Mouse (Mus musculus) Muller cell, postnatal 12 days (primary cell): ENCODE data around the gene Sema4c.

Source experiments
- DNase-seq: peaks from one replicate; pipeline ENCODE4 v3.0.0-alpha.2; 2015; ENCODE audit errors: inconsistent ontology term

Gene Sema4c

DNA sequence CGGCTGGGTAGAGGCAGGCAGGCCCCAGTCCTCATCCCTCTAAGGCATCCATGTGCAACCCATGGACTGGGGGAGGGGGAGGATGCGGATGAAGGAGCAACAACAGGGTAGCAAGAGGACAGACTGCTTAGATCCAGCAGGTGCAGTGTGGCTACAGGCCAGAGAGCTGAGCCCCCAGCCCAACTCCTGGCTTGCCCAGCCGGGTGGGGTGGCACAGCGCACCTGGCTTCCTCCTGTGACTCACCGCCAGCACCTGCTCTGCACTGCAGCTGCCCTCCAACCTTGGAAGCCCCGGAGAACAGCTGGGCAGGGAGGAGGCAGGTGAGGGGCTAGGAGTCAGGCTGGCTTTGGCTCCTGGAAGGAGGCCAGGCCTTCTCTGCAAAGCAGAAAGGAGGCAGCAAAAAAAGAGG, 21.8 kb upstream of the Sema4c start:
- DNase-seq, result no peak

- DNase-seq, result no peak
Observed at GRCm38 (mm10) chr1:36576991-36577675, 19.0 kb upstream of the Sema4c start.

- DNase-seq, result no peak
Observed at GRCm38 (mm10) chr1:36575347-36575746, 17.2 kb upstream of the Sema4c start.

DNA sequence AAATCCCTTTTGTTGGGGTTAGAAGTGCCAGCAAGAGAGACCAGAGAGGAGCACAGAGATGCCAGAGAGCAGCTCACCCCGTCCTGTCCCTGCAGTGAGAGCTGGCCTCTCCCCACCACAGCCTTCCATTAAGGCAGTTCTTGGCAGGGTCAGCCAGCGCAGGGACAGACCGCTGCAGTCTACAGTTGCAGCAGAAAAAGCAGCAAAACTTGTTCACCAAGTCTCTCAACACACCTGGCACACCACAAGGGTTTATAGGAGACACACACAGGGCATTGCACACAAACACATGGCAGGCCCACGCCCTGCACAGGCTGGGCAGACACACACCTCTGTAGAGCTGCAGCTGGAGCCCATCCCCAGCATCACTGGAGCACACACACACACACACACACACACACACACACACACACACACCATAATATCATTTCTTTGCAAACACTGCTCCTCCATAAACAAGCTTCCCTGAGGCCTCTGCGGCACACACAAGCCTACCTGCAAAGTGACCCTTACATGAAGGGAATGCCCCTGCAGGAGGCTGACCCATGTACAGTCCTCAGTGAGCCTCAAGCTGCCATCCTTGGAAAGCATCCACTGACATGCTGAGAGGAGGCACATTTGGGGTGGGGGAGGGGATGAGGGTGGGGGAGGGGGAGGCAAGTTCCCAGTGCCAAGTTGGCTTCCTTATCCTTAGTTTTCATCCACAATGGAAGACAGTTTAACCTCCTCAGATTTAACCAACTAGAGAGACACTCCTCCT, 16.2 kb upstream of the Sema4c start:
- DNase-seq, result no peak

DNA sequence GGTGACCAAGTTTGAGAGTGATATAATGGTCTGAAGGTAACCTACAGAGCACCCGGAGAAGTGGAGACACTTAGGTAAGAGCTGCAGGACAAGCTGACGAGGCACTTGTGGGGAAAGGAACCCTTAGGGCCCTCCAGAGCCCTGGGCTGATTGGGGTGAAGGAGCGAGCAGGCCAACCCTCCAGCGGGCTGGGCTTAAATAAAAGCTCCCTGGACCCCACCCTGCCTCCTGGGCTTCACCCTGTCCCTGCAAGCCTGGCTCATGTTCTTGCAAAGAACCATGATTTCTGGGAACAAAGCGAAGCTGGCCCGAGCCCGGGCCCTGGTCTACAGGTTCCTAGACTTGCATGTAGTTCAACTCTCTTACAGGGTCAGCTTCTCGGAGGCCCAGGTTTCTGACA, 15.4 kb upstream of the Sema4c start:
- no peak for DNase-seq

- DNase-seq, result no peak
Observed at GRCm38 (mm10) chr1:36572709-36573108, 14.6 kb upstream of the Sema4c start.

DNA sequence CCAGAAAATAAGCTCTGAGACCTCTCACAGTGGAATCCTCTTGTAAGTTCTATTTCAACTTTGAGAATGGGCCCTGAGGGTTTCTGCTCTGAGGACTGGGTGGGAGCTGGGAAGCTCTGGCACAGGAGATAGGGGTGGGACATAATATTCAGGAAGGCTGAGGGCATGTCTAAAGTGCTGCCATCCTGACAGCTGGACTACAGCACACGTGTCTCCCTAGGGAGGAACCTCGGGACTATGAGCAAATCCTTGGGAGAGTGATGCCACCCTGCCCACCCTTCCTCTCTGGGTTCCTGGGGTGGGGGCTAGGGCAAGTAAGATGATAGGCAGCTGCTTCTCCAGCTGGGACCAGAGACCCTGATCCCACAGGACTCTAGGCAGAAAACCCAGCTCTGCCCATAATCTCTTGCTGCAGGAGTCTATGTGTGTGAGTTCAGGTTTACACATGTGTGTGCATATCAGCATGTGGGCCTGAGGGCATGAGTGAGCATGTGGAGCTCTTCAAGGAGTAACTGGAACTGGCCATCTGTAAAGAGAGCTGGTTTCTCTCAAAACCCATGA, 14.1 kb upstream of the Sema4c start:
- no peak for DNase-seq

GRCm38 (mm10) chr1:36571627-36572026, 13.5 kb upstream of the Sema4c start:
- no peak for DNase-seq

GRCm38 (mm10) chr1:36570320-36570719, 12.2 kb upstream of the Sema4c start:
- DNase-seq, result no peak

GRCm38 (mm10) chr1:36569694-36570276, 11.6 kb upstream of the Sema4c start:
- DNase-seq, result peak; percentile 34

DNA sequence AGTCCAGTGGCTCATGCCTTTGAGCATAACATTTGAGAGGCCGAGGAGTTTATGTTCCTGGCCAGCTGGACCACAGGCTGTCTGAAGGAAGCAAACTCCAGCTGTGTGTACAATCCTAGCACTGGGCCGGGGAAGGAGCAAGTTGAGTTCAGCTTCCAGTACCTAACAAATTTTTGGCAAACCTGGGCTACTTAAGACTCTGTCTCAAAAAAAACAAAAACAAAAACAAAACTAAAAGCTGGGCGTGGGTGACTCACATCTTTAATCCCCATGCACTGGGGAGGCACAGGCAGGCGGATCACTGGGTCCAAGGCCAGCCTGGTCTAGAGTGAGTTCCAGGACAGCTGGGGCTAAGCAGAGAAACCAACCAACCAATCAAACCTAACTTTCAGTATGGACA, 10.6 kb upstream of the Sema4c start:
- no peak for DNase-seq

DNA sequence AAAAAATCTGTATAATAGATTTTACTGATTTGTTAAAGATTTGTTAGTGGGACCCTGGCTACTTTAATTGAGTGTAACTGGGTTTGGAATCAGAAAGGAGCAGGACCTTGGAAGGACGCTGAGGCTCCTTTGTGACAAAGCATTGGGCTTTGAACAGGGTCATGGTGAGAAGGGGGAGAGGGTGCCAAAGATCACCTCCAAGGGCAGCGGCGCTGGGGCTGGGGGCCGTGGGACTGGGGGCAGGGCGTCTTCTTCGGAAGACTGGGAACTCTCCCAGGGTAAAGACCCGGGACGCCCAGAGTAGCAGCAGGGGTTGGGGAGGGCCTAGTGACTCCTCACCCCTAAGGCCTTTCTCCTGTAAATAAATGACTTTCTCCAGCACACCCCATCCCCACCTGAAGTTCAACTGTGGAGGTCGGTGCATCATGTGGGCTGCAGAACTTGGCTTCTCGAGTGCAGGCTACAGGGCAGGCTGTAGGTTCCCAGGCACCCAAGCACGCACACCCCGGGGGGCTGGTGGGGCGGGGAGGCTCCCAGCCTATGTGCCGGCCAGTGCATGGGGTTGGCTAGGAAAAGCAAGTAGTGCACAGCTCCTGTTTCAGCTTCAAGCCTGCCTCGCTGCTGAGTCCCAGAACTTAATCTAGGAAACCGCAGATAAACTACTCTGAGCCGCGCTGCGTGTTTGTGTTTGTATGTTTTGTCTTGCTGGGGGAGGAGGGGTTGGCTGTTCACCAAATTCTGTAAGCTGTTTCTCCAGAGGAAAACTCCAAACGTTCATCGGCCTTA, 9.9 kb upstream of the Sema4c start:
- DNase-seq, result no peak

GRCm38 (mm10) chr1:36566425-36566824, 8.3 kb upstream of the Sema4c start:
- DNase-seq, result no peak

DNA sequence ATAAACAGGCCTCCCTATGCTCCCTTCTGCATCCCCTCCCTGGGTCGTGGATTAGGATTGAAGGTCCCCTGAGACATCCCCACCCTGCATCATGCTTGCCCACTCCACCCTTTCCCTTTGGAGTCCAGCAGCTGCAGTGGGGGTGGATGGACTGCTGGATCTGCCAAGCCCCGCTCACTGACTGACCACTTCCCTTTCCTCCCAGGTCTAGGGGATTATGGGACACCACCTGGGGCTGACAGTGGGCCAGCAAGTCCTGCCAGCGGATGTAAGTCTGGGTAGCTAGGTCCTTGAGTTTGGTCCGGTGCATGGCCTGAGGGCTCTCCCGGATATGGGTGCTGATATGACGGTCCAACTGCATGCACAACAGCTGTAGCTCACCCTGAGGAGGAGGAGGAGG, 6.0 kb upstream of the Sema4c start:
- DNase-seq, result no peak

DNA sequence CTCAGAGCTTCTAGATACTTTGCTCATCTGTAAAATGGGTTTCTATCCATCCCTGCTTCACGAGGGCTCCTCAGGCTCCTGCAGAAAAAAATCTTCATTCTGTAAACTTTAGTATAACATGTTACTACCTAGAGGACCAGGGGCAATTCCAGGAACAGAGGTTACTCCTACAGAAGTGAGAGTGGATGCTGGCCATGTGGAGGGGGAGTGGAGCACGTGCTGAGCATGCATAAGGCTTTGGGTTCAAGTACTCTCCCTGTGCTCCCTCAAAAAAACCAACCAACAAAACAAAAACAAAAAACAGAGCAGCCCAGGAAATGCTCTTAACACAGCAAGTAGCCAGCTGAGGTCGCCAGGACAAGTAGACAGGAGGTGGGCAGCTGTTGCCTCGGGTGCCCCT, 5.5 kb upstream of the Sema4c start:
- DNase-seq, result no peak

DNA sequence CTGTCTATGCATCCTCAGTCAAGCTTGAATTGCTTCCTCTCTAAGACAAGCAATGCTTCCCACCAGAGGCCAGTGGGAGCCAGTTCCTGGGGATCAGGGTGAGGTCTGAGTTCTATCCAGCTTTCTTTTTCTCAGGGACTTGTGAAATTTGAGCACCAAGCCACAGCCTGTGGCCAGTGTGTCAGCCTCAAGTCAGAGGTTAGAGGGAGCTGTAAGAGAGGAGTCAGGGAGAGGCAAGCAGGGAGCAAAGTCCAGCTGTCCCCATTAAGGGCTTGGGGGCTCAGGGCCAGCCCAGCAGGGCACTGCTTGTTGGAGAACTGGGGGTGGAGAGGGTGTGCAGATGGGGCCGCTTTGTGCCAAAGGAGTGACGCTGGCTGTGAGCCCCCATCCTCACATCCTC, 5.0 kb upstream of the Sema4c start:
- no peak for DNase-seq

GRCm38 (mm10) chr1:36562388-36562787, 4.2 kb upstream of the Sema4c start:
- no peak for DNase-seq

DNA sequence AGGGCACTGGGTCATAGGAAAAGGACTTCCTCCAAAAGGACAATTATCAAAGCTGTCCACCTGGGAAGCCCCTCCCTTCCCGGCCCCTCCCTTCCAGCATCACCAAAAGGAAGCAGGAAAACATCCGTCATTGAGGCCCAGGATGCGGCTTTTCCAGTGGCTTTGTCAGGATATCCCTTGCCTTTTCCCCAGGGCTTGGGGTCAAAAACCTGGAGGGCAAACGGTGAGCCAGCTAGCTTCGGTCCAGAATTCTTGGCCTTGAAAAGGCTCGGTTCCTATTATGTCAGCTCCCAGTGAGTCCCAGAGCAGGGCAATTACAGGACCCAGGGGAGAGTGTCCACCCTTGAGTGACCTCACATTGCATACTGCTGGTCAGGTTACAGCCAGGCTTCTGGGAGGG, 2.8 kb upstream of the Sema4c start:
- DNase-seq, result no peak

DNA sequence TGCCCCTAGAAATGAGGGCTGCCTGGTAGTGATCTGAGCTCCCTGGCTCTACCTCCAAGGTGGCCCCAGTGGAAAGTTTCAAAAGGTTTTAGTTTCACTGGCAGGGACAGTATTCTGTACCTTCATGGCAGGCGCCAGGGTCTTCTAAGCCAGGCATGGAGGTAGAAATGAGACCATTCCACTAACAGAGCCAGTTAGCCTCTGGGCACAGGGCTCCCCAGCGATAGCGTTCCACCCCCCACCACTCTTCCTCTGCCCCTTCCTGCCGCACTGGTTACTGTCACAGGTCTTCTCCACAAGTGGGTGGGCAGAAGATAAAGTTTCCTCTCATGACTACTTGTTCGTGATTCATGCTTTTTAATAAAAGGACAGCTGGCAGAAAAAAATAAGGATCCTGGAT, 1.7 kb upstream of the Sema4c start:
- DNase-seq, result no peak

DNA sequence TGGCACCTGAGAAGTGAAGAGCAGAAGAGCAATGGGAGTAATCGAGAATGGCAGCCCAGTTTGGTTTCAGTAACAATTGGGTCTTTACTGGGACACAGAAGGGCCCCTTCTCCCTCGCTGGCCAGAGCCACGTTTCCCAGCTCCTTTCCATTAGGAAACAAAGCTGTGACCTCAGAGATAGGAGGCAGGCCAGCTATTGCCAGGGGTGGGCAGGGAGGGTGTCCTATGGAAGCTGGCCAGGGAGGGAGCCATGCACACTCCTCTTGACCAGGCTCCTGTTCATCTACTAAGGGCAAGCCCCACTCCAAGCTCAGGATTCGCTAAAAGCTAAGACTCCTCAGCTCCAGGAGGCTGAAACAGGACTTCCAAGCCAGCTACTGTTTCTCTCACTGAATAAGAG, 1.1 kb upstream of the Sema4c start:
- DNase-seq, result no peak

GRCm38 (mm10) chr1:36557457-36558011, 615 bp downstream of the Sema4c start:
- DNase-seq, result peak; percentile 81
